Mouse (Mus musculus) spleen, adult 2 months (tissue): ENCODE results near the gene Usp2.

Experiments
- CTCF ChIP-seq: fragments of 200-500 bp; IDR thresholded peaks from 2 replicates; pipeline ENCODE4 v1.5.1; 2011; ENCODE audit warnings: mild to moderate bottlenecking, inconsistent platforms; ENCODE audit not compliant: insufficient read depth, insufficient read length, insufficient replicate concordance; ENCODE audit errors: extremely low read depth
- POLR2A ChIP-seq: fragments of 200-500 bp; IDR thresholded peaks from 2 replicates; pipeline ENCODE4 v1.6.1; 2011; ENCODE audit warnings: low read depth, low read length, inconsistent platforms

GRCm38 (mm10) chr9:44078136-44078797 lies 11.4 kb downstream of the Usp2 start:
- TF ChIP-seq POLR2A (no peak), CTCF (no peak)
